Comparison of ENCODE assay signal across 13 mouse cellular contexts in genomic region chr17:48454688-48455087, GRCm38 (mm10). TPM values are rescaled to one million over a fixed set of nuclear protein-coding genes. Genes with fewer than 3 reads are reported as not detected.
A peak's percentile ranks its signal among the peaks of the same experiment; 100 is the strongest.
DNase-seq lines count a peak whose midpoint lies in the region; ATAC-seq and TF ChIP-seq lines count a peak whose summit lies in the region.
"Had no signal": no experiment of that assay in that cellular context is flagged by ENCODE, and none has a peak within 500 bp of the region (broad histone marks: within the 10 kb centered on the region; RNA-seq: fewer than 3 reads in every experiment).

Gene Unc5cl (plus strand): TSS chr17:48454901.

- TF ChIP-seq EP300 in MEL (IDR thresholded peaks at IDR 0.05; ENCODE audit: low read depth in 1 of 2, low read length in 2 of 2) = no peak

- 50% methylated on average over 11 of the region's 11 CpGs for WGBS in heart, embryonic 14.5 days
- whole genome bisulfite sequencing in intestine, postnatal 0 days = 26% methylated on average over 11 of the region's 11 CpGs
- WGBS in forebrain, embryonic 12.5 days = 61% methylated on average over 11 of the region's 11 CpGs

- no peaks in the 10 kb centered on the region for H3K27me3 ChIP-seq in heart, embryonic 14.5 days (ENCODE audit: control insufficient read depth, insufficient read depth, low read length)
- no peaks in the 10 kb centered on the region for H3K27me3 ChIP-seq in MEL (ENCODE audit: control insufficient read depth in 1 of 2, insufficient read depth in 2 of 2, low read length in 2 of 2)
- H3K27me3 ChIP-seq in intestine, postnatal 0 days (replicated peaks; ENCODE audit: control insufficient read depth, insufficient read depth, low read length) = no peaks in the 10 kb centered on the region
- H3K27me3 ChIP-seq in forebrain, embryonic 12.5 days = no peaks in the 10 kb centered on the region

- H3K27ac ChIP-seq in heart, embryonic 14.5 days (replicated peaks in 1 of 2; ENCODE audit: control insufficient read depth in 1 of 2, insufficient read depth in 1 of 2, low read depth in 2 of 2, low read length in 2 of 2) = no peak within 1 kb of the TSS
- peak within 1 kb of the TSS; percentile 47 for H3K27ac ChIP-seq in MEL (ENCODE audit: control insufficient read depth, low read depth, low read length)
- H3K27ac ChIP-seq in intestine, postnatal 0 days (ENCODE audit: low read depth, low read length) = peak within 1 kb of the TSS; percentile 90
- no peak within 1 kb of the TSS for H3K27ac ChIP-seq in forebrain, embryonic 12.5 days

- intact Hi-C loops in heart, postnatal 36 days (cut with DNase I) = no loop called here

- no peak within 1 kb of the TSS for H3K4me3 ChIP-seq in heart, embryonic 14.5 days (ENCODE audit: control insufficient read depth in 1 of 2, insufficient read depth in 1 of 2, low read depth in 1 of 2, low read length in 2 of 2)
- peak within 1 kb of the TSS; percentile 69 to 75 for H3K4me3 ChIP-seq in MEL (ENCODE audit: control insufficient read depth in 1 of 2, insufficient read depth in 1 of 2, low read depth in 2 of 2, low read length in 2 of 2)
- peak within 1 kb of the TSS; percentile 45 for H3K4me3 ChIP-seq in intestine, postnatal 0 days (ENCODE audit: low read depth, low read length)
- H3K4me3 ChIP-seq in forebrain, embryonic 12.5 days (replicated peaks) = no peak within 1 kb of the TSS

- no peaks in the 10 kb centered on the region for H3K9me3 ChIP-seq in heart, embryonic 14.5 days (ENCODE audit: control insufficient read depth, low read length)
- no peaks in the 10 kb centered on the region for H3K9me3 ChIP-seq in MEL (replicated peaks; ENCODE audit: insufficient read depth, low read length)
- no peaks in the 10 kb centered on the region for H3K9me3 ChIP-seq in intestine, postnatal 0 days (ENCODE audit: control insufficient read depth)
- H3K9me3 ChIP-seq in forebrain, embryonic 12.5 days = no peaks in the 10 kb centered on the region

- DNase-seq in heart, postnatal 36 days = no peak
- DNase-seq in MEL (ENCODE audit: low read depth, low spot score) = peak; percentile 87
- peak; percentile 20 for DNase-seq in lung, postnatal 25 days (ENCODE audit: low spot score)
- DNase-seq in adrenal gland, adult 8-10 months = no peak
- no peak for DNase-seq in natural killer cell, adult 2 months (ENCODE audit: low spot score in 2 of 2)
- DNase-seq: adrenal gland, postnatal 14 days; cerebellum, postnatal 10 days had no signal

- H3K79me2 ChIP-seq in MEL (ENCODE audit: control insufficient read depth, insufficient read depth, low read length, poor library complexity) = no peaks in the 10 kb centered on the region; the same call in none of the 2 replicates

- peak within 1 kb of the TSS; percentile 39 for H3K4me2 ChIP-seq in heart, embryonic 14.5 days (ENCODE audit: low read length)
- peak within 1 kb of the TSS; percentile 67 for H3K4me2 ChIP-seq in intestine, postnatal 0 days (replicated peaks; ENCODE audit: low read depth)
- H3K4me2 ChIP-seq in forebrain, embryonic 12.5 days = no peak within 1 kb of the TSS

- H3K4me1 ChIP-seq in heart, embryonic 14.5 days (ENCODE audit: control insufficient read depth in 2 of 2, insufficient read depth in 2 of 2, low read length in 2 of 2) = peaks cover 0 to 2% of the 10 kb centered on the region in 2 experiments; a peak in 1 of 4 replicates
- H3K4me1 ChIP-seq in MEL (ENCODE audit: control insufficient read depth in 1 of 2, insufficient read depth in 2 of 2, low read length in 2 of 2) = peaks cover 2 to 51% of the 10 kb centered on the region in 2 experiments; a peak in 3 of 4 replicates
- H3K4me1 ChIP-seq in intestine, postnatal 0 days (replicated peaks; ENCODE audit: control insufficient read depth, insufficient read depth, low read length) = no peaks in the 10 kb centered on the region
- peaks cover 5% of the 10 kb centered on the region; the same call in 1 of the 2 replicates for H3K4me1 ChIP-seq in forebrain, embryonic 12.5 days

- ATAC-seq in heart, embryonic 14.5 days (ENCODE audit: insufficient number of reproducible peaks, insufficient read depth, low FRiP score, low read depth) = no peak
- ATAC-seq in intestine, postnatal 0 days = peak; percentile 50
- no peak for ATAC-seq in forebrain, embryonic 12.5 days (ENCODE audit: low FRiP score)
- ATAC-seq: midbrain, embryonic 16.5 days had no signal

- no peak for TF ChIP-seq CTCF in MEL (IDR thresholded peaks at IDR 0.05 in 2 of 3, conservative IDR thresholded peaks at IDR 0.05 in 1 of 3; ENCODE audit: control insufficient read depth in 1 of 3, insufficient read depth in 1 of 3, low read depth in 2 of 3, low read length in 3 of 3, poor library complexity in 1 of 3, severe bottlenecking in 1 of 3)
- TF ChIP-seq CTCF in intestine, postnatal 0 days (IDR thresholded peaks at IDR 0.05; ENCODE audit: low read depth) = no peak

- H3K9ac ChIP-seq in heart, embryonic 14.5 days (ENCODE audit: low read length) = no peak within 1 kb of the TSS
- H3K9ac ChIP-seq in MEL (ENCODE audit: control insufficient read depth, low read depth, low read length, poor library complexity, severe bottlenecking) = peak within 1 kb of the TSS; percentile 75
- peak within 1 kb of the TSS; percentile 57 for H3K9ac ChIP-seq in intestine, postnatal 0 days (ENCODE audit: low read depth, low read length)
- H3K9ac ChIP-seq in forebrain, embryonic 12.5 days = no peak within 1 kb of the TSS

- no peak for TF ChIP-seq RAD21 in MEL (IDR thresholded peaks at IDR 0.05; ENCODE audit: low read depth, low read length)

- no peaks in the 10 kb centered on the region for H3K36me3 ChIP-seq in heart, embryonic 14.5 days (ENCODE audit: control insufficient read depth, insufficient read depth, low read length)
- H3K36me3 ChIP-seq in MEL (ENCODE audit: control insufficient read depth in 1 of 2, insufficient read depth in 2 of 2, low read length in 2 of 2) = peaks cover 0 to 28% of the 10 kb centered on the region in 2 experiments; a peak in 2 of 4 replicates
- 0 out of 2 replicates have a peak, but pooled peaks cover 4% of the 10 kb centered on the region for H3K36me3 ChIP-seq in intestine, postnatal 0 days (ENCODE audit: control insufficient read depth, insufficient read depth)
- H3K36me3 ChIP-seq in forebrain, embryonic 12.5 days (replicated peaks) = no peaks in the 10 kb centered on the region

- TF ChIP-seq POLR2A in MEL (IDR thresholded peaks at IDR 0.05; ENCODE audit: control insufficient read depth in 1 of 2, insufficient read depth in 1 of 2, low read depth in 1 of 2, low read length in 2 of 2, poor library complexity in 1 of 2) = peak; percentile 63 to 70

TF ChIP-seq in MEL, 35 proteins besides CTCF, POLR2A, EP300 and RAD21:
- TF ChIP-seq MYB (IDR thresholded peaks at IDR 0.05; ENCODE audit: low read depth, low read length) = no peak
- TF ChIP-seq TCF12 (IDR thresholded peaks at IDR 0.05; ENCODE audit: low read depth, low read length) = no peak
- TF ChIP-seq GATA1 (IDR thresholded peaks at IDR 0.05; ENCODE audit: low read depth, low read length) = no peak
- TF ChIP-seq ZNF384 (IDR thresholded peaks at IDR 0.05; ENCODE audit: low read depth, low read length) = no peak
- no peak for TF ChIP-seq ETS1 (IDR thresholded peaks at IDR 0.05; ENCODE audit: low read depth, low read length)
- TF ChIP-seq ZMIZ1 (IDR thresholded peaks at IDR 0.05; ENCODE audit: low read depth, low read length) = no peak
- TF ChIP-seq NELFE (IDR thresholded peaks at IDR 0.05; ENCODE audit: low read depth, low read length) = peak; percentile 62
- no peak for TF ChIP-seq MEF2A (IDR thresholded peaks at IDR 0.05; ENCODE audit: extremely low read depth, insufficient replicate concordance, low read depth, low read length, poor library complexity, severe bottlenecking)
- TF ChIP-seq POLR2AphosphoS2 (IDR thresholded peaks at IDR 0.05; ENCODE audit: low read length) = peak; percentile 37; the same call in 1 of the 2 replicates
- TF ChIP-seq GABPA (IDR thresholded peaks at IDR 0.05; ENCODE audit: low read depth, low read length) = no peak
- TF ChIP-seq TBP (IDR thresholded peaks at IDR 0.05; ENCODE audit: low read depth, low read length) = 0 out of 2 replicates have a peak, but pooled peaks have one; percentile 51
- peak; percentile 35; the same call in 1 of the 2 replicates for TF ChIP-seq HCFC1 (IDR thresholded peaks at IDR 0.05; ENCODE audit: low read depth, low read length)
- no peak for TF ChIP-seq ZC3H11A (IDR thresholded peaks at IDR 0.05; ENCODE audit: low read depth, low read length)
- no peak for TF ChIP-seq ELF1 (IDR thresholded peaks at IDR 0.05; ENCODE audit: low read depth, low read length)
- TF ChIP-seq SMC3 (IDR thresholded peaks at IDR 0.05; ENCODE audit: low read depth, low read length) = no peak
- TF ChIP-seq USF2 (IDR thresholded peaks at IDR 0.05; ENCODE audit: borderline replicate concordance in 1 of 2, insufficient read depth in 1 of 2, low read depth in 1 of 2, low read length in 2 of 2) = no peak
- TF ChIP-seq BHLHE40 (IDR thresholded peaks at IDR 0.05; ENCODE audit: borderline replicate concordance, low read depth, low read length) = no peak
- no peak for TF ChIP-seq TAL1 (IDR thresholded peaks at IDR 0.05; ENCODE audit: low read length)
- TF ChIP-seq E2F4 (IDR thresholded peaks at IDR 0.05; ENCODE audit: borderline replicate concordance, low read depth, low read length) = no peak
- peak; percentile 68 for TF ChIP-seq MXI1 (IDR thresholded peaks at IDR 0.05; ENCODE audit: low read depth, low read length)
- TF ChIP-seq SIN3A (IDR thresholded peaks at IDR 0.05; ENCODE audit: low read length) = peak; percentile 25; the same call in 1 of the 2 replicates
- TF ChIP-seq POLR2AphosphoS5 (IDR thresholded peaks at IDR 0.05; ENCODE audit: borderline replicate concordance, low read depth, low read length) = no peak
- no peak for TF ChIP-seq CHD1 (IDR thresholded peaks at IDR 0.05; ENCODE audit: low read depth, low read length)
- TF ChIP-seq MAFK (IDR thresholded peaks at IDR 0.05; ENCODE audit: borderline replicate concordance, low read depth, low read length) = no peak
- no peak for TF ChIP-seq CHD2 (IDR thresholded peaks at IDR 0.05; ENCODE audit: low read length)
- no peak for TF ChIP-seq UBTF (IDR thresholded peaks at IDR 0.05; ENCODE audit: borderline replicate concordance, insufficient read depth, low read depth, low read length)

RNA-seq across cellular contexts. Expression of gene Unc5cl, which starts in this region (rescaled TPM):
- polyA plus RNA-seq in heart, embryonic 14.5 days (2014; fragmentation: Nextera tagmentation; extraction: Ambion mirVana) = 0.43 TPM in 1 of 2 replicates, not detected in the other
- total RNA-seq in heart, postnatal 36 days (2021) = under 1 TPM in 1 of 2 experiments, not detected in 1; 0.24 TPM
- total RNA-seq in MEL (2012; rRNA removed) = 3.8 and 4.7 TPM in 2 replicates
- 1 to 10 TPM in 1 of 2 experiments, not detected in 1; 7.7 TPM for polyA plus RNA-seq in MEL (2012; ENCODE audit: insufficient read depth in 1 of 2, insufficient read length in 2 of 2, low read depth in 1 of 2, low replicate concordance in 2 of 2, missing spikeins in 1 of 2)
- 26.7 and 28.4 TPM in 2 replicates for polyA plus RNA-seq in intestine, postnatal 0 days (2015; fragmentation: Nextera tagmentation; extraction: Ambion mirVana)
- not detected for total RNA-seq in adrenal gland, adult 8-10 months (2022)
- polyA plus RNA-seq in forebrain, embryonic 12.5 days (2016; fragmentation: Nextera tagmentation; extraction: Ambion mirVana) = 0.10 and 0.18 TPM in 2 replicates
- total RNA-seq: heart, adult 8-10 months had no signal
- polyA plus RNA-seq: C2C12 had no signal

Comparison
In these comparisons a context has a peak if more than half of its experiments do, and no peak if none do; other contexts are left out.
1. H3K27ac ChIP-seq: peak in MEL (single experiment) and intestine, postnatal 0 days (single experiment); none in heart, embryonic 14.5 days (0 of 2) and forebrain, embryonic 12.5 days (single experiment).
2. H3K4me3 ChIP-seq: peak in MEL (2 of 2) and intestine, postnatal 0 days (single experiment); none in heart, embryonic 14.5 days (0 of 2) and forebrain, embryonic 12.5 days (single experiment).
3. H3K9ac ChIP-seq: peak in MEL (single experiment) and intestine, postnatal 0 days (single experiment); none in heart, embryonic 14.5 days (single experiment) and forebrain, embryonic 12.5 days (single experiment).
4. DNase-seq: peak in MEL (single experiment) and lung, postnatal 25 days (single experiment); none in heart, postnatal 36 days (0 of 2), adrenal gland, adult 8-10 months (single experiment) and natural killer cell, adult 2 months (0 of 2).